Mouse (Mus musculus) right cerebral cortex, postnatal 36 days (tissue): ENCODE measurements around the gene R3hcc1l.

ENCODE experiments used
- DNase-seq, 2 experiments: peaks; one replicate each; pipeline ENCODE4 v3.0.0; 2022; ENCODE audit warnings: low spot score in 2 of 2, mixed read lengths in 1 of 2

Gene R3hcc1l

DNA sequence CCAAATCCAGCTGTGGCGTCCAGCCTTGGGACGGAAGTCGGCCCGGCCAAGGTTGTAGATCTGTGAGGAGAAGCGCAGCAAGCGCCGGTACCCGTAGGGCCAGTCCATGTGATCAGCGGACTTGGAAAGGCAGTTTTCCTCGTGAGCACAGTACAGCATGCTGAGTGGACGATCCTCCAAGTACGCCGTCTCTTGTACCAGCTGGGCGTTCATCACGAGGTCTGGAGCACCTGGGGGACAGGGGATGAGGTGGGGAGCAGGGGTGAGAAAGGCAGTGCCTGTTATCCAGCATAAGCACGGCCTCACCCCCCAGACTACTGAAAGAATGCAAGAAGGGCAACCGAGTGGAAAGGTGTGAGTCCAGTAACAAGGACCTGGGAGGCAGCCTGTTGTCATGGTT is 81.3 kb downstream of the R3hcc1l start:
- no peak for DNase-seq

DNA sequence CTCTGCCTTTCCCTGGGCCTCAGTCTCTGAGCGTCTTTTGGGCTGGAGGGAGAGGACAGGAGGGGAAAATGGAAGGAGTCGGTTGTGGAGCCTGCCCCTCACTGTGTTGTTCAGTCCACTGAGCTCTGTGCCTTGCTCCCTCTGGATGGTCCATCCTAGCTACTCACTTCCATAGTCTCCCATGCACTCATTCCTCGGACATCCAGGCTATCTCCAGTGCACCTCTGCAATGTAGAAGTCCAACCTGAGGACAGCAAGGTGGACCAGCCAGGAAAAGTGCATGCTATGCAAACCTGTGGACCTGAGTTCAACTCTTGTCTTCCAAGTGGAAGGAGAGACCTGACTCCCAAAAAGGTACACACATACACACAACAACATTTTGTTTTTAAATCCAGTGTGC is 82.0 kb downstream of the R3hcc1l start:
- no peak for DNase-seq

DNA sequence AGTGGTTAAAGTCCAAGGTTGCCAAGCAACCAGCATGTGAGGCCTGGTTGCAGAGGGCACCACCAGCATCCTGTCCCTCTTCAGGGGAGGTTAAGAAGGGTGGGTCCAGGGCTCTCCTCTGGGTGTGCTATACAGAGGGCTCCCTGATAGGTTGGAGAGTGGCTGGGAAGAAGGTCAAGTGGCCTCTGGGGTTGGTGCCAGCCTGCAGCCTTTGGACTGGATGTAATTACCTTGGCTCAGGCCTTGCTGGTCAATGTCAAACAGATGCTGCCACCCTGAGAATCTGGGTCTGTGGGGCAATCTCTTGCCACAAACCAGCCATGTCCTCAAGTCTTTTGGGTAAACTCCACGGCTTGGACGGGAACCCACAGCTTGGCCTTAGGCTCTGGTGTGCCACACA is 82.9 kb downstream of the R3hcc1l start:
- no peak for DNase-seq

DNA sequence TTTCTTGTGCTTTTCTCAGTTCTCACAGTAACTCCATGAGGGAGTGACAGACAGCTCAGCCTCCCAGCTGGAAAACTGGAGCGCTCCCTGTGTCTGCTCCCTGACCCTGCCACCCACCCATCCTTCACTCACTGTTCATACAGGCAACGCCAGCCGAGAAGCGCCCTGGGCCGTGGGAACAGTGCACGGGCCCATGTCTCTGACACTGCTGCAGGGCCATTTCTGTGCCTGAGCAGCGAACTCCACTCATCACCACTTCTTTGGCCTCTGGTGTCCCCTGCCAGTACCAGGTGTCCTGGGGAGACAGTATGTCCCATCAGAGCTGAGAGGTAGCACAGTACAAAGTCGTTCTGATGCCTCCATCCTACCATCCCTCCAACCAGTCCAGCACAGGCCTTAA is 83.5 kb downstream of the R3hcc1l start:
- DNase-seq, result no peak

DNA sequence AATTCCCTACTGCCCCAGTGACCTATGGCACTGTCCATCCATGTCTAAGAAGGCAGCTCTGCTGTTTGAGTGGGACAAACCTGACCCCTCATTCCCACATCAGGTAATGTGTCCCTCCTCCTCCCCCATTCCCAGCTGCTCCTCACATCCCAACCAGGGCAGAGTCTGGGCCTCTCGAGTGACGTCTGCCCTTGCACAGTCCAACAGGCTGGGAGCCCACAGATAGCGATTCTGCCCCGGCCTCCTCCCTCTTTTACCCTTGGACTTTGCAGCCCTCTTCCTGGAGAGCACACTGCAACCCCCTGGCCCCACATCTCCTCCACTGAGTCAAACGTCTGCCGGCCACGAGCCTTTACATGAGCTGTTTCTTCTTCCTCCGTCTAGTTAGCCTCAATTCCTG is 84.0 kb downstream of the R3hcc1l start:
- DNase-seq, result no peak

DNA sequence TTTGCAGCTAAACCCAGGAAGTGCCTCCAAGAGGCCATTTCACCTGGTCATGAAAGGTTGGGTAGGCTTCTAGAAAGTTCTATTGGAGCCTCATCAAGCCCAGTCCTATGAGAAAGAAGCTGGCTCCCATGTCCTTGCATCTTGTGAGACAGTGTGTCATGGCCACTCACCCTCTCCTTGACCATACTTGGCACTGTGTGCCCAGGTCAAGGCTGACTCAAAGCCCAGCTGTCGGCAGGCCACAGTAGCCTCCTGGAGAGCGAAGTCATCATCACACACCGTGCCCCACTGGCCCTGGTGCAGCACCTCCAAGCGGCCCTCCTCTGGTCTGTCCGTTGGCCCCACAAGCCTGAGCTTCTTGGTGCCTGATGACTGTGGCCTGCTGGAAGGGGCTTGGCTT is 89.5 kb downstream of the R3hcc1l start:
- DNase-seq, result no peak

DNA sequence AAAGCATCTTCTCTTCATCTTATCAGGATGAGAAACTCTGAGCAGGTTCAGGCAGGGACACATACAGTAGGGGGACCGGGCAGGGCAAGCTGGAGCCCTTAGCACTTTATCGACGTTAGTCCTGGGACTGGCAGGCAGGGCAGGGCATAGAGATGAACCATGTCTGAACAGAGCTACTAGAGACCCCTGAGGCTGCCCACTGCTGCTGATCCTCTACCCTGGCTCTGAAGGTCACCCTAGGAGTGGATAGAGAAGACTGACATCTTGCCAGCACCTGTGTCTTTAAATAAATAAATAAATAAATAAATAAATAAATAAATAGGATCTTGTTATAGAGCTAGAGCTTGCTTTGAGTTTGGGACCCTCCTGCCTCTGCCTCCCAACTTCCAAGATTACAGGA is 91.2 kb downstream of the R3hcc1l start:
- DNase-seq, result no peak

DNA sequence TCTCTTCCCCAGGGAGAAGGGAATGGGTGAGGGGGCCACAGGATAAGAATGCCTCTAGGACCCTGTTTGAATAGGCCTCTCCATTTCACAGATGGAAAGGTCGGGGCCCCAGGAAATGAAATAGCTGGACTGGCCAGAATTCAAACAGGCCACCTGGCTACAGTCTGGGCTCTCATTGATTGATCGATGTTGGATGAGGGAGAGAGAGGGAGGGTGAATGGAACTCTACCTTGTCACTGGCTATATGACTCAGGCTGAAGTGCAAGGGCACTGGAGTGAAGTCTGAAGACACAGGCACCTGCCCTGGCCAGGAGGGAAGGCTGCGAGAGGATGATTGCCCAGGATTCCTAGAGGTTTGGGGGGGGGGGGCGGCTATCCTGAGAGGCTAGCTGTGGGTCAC is 93.2 kb downstream of the R3hcc1l start:
- no peak for DNase-seq

DNA sequence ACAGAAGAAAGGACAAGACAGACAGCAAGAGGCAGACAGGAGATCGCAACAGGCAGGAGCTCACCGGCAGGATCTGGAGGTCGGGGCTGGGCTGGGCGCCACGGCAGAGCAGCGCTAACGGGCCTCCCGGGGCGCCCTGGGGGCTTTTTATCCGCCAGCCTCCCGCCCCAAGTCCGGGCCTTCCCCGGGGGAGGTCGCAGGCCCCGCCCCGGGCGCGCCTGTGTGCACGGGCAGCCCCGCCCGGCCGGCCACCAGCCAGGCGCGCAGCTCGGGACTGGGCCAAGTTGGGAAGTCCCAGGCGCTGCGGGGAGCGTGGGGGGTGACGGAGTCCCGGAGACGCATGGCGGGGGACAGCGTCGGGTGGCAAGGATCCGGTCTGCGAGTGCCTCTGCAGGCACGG is 94.1 kb downstream of the R3hcc1l start, which contains the start of gene Loxl4:
TSS of gene Loxl4 (minus strand) at position 160 of the 400 bp plus-strand sequence.
- DNase-seq, result no peak

DNA sequence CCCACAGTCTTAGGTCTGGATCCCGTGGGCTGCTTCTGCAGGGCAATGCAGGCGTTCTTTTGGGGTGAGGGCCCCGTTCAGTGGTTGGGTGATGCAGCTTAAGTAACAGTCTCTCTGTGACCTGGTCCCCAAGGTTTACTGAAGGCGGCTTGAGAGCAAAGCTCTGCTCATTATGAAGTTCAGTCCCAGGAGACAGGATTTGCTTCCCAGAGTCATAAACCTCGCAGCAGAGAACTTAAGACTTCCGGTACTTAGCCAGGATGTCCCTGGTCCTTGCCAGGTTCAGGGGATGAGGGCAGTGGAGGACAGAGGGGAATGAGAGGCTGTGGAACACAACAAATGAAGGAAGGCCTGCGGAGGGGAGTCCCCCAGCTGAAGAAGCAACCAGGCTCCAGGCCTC is 94.6 kb downstream of the R3hcc1l start:
- no peak for DNase-seq

DNA sequence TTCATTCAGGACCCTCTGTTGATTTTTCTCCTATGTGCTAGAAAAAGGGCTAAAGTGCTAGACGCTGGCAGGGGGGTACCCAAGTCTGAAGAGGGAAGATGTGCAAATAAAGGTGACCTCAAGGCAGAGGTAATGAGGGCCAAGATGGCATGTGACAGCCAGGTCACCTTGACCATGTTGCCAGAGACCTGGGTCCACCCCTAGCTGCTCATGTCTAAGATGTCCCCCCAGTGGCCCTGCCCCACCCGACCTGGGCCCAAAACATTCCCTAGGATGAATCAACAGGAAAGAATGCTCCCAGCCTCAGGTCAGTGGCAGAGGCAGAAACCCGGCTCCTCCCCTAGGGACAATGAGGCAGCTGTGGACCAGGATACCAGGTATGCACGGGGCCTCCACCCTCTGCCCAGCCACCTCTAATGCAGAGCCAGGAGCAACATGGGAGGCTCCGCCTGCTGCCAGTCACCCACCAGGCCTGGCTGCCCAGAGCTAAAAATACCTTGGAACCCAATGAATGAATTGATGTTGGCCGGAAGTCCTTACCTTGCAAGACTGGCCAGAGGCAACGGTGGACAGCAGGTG is 95.2 kb downstream of the R3hcc1l start:
- no peak for DNase-seq

DNA sequence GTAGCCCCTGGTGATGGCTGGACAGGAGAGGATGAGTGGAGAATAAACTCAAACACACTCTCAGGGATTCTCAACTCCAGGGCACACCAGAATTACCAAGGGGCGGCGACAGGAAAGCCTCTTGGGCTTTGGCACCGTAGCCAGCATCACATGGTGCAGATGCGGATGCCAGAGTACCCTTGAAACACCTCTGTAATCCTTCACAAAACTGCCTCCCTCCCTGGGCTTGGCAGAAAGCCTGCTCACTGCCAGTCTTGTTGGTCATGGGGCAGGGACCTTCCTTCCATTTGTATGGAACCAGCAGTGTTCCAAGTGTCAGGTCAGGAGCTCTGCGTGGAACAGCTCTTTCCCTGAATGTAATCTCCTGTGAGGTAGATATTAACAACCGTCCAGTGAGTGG is 109.5 kb downstream of the R3hcc1l start:
- no peak for DNase-seq

DNA sequence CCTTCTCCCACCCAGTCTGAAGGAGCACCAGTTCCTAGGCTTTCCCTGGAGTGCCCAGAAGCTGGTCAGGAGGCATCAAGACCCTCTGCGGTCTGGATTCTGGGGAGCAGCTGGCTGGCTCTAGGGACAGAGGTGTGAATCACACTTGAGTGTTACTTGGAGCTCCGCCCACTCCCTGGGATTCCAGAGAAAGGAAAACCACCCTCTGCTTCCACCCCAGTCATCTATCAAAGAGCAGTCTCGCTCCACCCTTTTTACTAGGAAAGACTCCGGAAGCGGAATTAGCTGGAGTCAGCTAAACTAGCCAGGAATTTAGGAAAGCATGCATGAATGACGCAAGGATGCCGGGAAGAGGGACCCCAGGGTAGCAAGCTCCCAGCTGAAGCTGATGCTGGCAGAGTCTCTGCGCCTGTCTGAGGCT is 113.0 kb downstream of the R3hcc1l start:
- peak in 1 of 2 experiments; percentile 24 for DNase-seq

DNA sequence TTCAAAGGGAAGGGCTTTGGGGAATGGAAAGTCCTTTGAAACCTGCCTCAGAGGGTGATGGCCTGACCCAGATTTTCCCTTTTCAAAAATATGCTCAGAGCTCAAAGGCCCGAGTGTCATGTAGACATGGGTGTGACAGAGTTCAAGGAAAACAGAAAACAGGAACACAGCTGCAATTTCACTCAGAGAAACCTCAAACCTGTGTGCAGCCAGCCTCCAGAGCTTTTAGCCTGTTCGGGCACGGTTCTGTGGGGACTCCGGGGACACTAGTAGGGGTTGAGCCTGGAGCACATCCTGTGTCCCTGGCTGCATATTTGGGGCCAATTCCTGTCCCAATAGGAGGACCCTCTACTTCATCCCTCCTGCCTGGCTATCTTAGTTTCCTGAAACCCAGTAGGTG is 113.7 kb downstream of the R3hcc1l start:
- no peak for DNase-seq

DNA sequence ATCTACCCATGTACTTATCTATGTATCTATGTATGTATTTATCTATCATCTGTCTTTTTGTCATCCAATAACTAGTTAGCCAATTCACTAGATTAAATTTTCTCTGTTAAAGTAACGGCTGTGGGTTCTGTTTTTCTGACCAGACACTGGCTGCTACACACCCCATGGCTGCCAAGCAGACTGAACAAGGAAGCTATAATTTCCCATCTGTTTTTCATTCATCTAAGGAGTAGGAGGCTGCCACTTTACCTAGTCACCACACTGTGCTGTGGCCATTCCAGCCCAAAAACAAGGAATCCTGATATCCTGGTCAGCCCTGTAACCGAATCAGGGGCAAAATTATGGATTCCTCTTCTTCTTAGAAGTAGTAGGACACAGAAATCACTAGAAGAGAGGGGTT is 115.1 kb downstream of the R3hcc1l start:
- no peak for DNase-seq

DNA sequence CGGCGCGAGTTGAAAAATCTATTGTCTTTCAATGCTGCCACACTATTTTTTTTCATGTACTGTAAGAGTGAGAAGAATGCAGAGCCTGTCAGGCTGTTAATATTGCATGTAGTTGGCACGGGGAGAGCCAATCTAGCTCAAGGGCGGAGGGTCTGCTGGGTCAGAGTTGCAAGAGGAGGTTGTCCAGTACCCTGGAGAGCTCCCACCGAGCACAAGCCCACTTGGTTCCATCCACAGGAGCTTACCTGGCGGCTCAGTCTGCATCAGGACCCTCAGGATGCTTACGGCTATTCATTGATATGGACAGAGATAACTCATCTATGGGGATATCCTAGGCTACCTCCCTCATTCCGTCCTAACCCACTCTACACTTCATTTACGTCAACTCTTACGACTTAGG is 118.1 kb downstream of the R3hcc1l start:
- no peak for DNase-seq

DNA sequence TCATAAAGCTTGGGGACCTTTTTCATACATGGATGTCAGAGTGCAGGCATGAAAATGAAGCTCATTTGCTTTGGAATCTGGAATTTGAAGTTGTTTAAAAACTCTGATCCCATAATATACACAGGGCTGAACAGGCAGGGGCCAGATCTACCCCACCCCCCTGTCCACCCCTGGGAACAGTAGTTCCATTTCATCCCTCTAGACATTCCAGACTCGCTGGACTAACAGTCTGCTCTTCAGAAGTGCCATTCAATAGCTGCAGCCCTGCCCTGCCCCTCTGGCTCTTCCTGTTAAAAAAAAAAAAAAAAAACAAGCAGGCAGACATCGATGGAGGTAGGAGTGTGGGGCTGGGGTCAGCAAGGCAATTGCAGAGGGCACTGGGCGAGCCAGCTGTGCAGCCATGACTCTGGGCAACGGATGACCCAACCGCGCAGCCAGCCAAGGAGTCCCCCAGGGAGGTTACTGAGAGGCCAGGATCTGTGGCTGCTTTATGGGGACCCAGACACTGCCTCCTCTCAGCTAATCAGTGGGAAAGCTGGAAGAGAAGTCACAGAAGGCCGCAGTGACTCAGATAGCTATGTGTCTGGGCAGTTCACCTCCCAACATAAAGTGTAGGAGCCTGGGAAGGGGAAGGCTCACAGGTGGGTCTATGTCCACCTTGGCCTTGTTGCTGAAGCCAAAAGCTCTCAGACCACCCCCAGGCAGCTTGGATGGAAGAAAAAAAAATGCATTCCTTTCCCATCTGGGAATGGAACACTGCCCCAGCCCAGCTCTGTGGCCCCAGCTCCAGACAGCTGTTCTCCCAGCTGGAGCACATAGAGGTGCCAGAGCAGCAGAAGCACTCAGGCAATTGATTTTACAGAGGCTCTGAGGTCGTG is 120.3 kb downstream of the R3hcc1l start:
- DNase-seq, result no peak

DNA sequence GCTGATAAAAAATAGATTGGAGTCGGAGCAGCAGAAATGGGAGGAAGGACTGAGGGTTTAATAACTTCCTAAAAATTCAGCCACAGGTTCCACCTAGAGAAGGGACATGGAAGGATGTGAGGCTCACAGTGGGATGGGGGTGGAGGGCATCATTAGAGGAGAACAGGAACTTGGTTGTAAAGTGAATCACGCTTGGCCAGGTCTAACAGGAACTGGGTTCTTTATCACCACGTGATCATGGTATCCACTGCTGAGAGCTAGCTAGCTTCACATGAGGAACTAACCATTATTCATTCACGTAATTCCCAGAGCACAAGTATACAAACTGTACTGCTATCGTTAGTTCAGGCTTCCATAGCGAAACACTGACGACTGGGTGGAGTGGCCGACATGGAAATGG is 121.0 kb downstream of the R3hcc1l start:
- no peak for DNase-seq

DNA sequence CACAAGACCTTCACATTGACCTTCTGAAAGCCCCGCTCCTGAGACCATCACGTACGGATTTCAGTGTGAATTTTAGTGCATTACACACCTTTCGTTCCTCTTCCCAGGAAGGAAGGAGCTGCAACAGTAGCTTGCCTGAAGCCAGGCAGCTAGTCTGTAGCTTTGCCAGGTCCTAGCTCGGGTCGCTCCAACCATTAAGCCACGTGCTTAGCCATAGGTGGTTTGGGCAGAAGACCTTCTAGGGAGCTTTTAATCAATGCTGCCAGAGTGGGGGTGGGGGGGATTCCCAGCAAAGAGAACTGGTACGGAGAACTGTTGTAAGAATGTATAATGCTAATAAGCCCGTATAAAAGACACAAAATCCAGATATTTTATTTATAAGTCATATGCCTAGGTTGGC is 121.7 kb downstream of the R3hcc1l start:
- DNase-seq, result no peak
